Mouse (Mus musculus): Measurements from ENCODE around the gene Gm49361.

DNA sequence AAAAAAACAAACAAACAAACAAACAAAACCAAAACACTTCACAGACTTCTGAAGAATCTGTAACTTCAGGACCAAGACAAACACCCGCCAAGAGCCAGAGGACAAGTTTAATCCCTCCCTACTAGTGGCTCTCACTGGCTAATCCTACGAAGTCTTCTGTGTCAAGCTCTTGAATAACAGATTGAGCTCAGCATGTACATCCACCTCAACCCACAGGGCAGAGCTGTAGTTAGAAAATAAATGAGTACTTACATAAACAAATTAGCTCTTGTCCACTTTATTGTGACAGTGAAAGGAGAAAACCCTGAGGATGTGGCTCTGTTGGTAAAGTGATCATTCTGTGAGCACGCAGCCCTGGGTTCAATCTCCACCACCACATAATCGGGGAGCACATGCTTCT lies 124.2 kb downstream of the Gm49361 start:
- TF ChIP-seq CTCF (IDR thresholded peaks at IDR 0.05; ENCODE audit: low read depth, low read length) (no peak), GATA1 (IDR thresholded peaks at IDR 0.05; ENCODE audit: borderline replicate concordance, low read length) (no peak), GATA2 (IDR thresholded peaks at IDR 0.05; ENCODE audit: borderline replicate concordance, low read depth, low read length) (no peak)

Measured in G1E (cell line).